Mouse (Mus musculus): Measurements from ENCODE around the gene Arl13b. TPM values are rescaled to one million over a fixed set of nuclear protein-coding genes. Genes with fewer than 3 reads are reported as not detected.

The Arl13b gene
- 15.9 and 16.4 TPM in 2 replicates for polyA plus RNA-seq (2015; fragmentation: Nextera tagmentation; extraction: Ambion mirVana)

GRCm38 (mm10) chr16:62846498-62847312, at the start of gene Arl13b:
Gene Arl13b (minus strand): TSS chr16:62847040.
- peak within 1 kb of the TSS; percentile 73 for H3K4me2 ChIP-seq (ENCODE audit: low read depth, low read length)
- peak within 1 kb of the TSS; percentile 81 for H3K27ac ChIP-seq (ENCODE audit: low read length)
- peak; percentile 100 for ATAC-seq (ENCODE audit: insufficient read depth, low FRiP score)
- WGBS: under 1% methylated on average over 52 of the region's 52 CpGs
- H3K9ac ChIP-seq (ENCODE audit: low read length): peak within 1 kb of the TSS; percentile 90
- H3K4me1 ChIP-seq (ENCODE audit: control insufficient read depth, insufficient read depth, low read length): peaks cover 8% of the 10 kb centered on the region; the same call in 1 of the 2 replicates
- no peaks in the 10 kb centered on the region for H3K9me3 ChIP-seq (replicated peaks; ENCODE audit: control insufficient read depth, low read length)
- H3K4me3 ChIP-seq (replicated peaks; ENCODE audit: low read length): peak within 1 kb of the TSS; percentile 99
- H3K36me3 ChIP-seq (ENCODE audit: control insufficient read depth, insufficient read depth, low read length): no peaks in the 10 kb centered on the region
- H3K27me3 ChIP-seq (ENCODE audit: control insufficient read depth, insufficient read depth, low read length): no peaks in the 10 kb centered on the region

DNA sequence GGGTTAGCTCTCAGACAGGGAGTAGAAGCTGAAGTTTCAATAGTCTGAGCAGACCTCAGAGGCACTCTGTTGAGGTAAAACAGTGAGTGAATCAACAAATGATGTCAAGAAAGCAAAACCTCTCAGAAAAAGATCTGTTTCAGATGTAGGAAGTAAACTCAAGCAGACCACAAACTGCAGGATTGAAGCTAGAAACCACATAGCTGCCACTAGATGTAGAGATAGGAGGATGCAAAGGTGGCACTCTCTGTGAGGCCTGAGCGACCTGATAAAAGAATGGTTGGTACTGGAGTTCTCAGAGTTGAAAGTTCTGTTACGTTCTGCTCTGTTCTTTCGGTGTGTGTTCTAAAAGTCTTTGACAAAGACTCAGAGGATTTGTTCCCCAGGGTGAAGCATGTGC, 49.0 kb upstream of the Arl13b start:
- ATAC-seq (ENCODE audit: insufficient read depth, low FRiP score): no peak
- Histone ChIP-seq H3K27me3 (ENCODE audit: control insufficient read depth, insufficient read depth, low read length) (no peaks in the 10 kb centered on the region), H3K27ac (ENCODE audit: low read length) (no peak overlapping the region), H3K4me2 (ENCODE audit: low read depth, low read length) (no peak overlapping the region), H3K9ac (ENCODE audit: low read length) (no peak overlapping the region), H3K4me1 (ENCODE audit: control insufficient read depth, insufficient read depth, low read length) (no peaks in the 10 kb centered on the region), H3K4me3 (replicated peaks; ENCODE audit: low read length) (no peak overlapping the region), H3K36me3 (ENCODE audit: control insufficient read depth, insufficient read depth, low read length) (no peaks in the 10 kb centered on the region), H3K9me3 (replicated peaks; ENCODE audit: control insufficient read depth, low read length) (no peaks in the 10 kb centered on the region)
- 87% methylated on average over 3 of the region's 3 CpGs for WGBS

- H3K4me1 ChIP-seq (ENCODE audit: control insufficient read depth, insufficient read depth, low read length): no peaks in the 10 kb centered on the region
- WGBS: 67% methylated on average over 6 of the region's 6 CpGs
- H3K27me3 ChIP-seq (ENCODE audit: control insufficient read depth, insufficient read depth, low read length): no peaks in the 10 kb centered on the region
- H3K4me3 ChIP-seq (replicated peaks; ENCODE audit: low read length): no peak overlapping the region
- no peak overlapping the region for H3K9ac ChIP-seq (ENCODE audit: low read length)
- H3K9me3 ChIP-seq (replicated peaks; ENCODE audit: control insufficient read depth, low read length): no peaks in the 10 kb centered on the region
- no peak overlapping the region for H3K27ac ChIP-seq (ENCODE audit: low read length)
- no peak overlapping the region for H3K4me2 ChIP-seq (ENCODE audit: low read depth, low read length)
- H3K36me3 ChIP-seq (ENCODE audit: control insufficient read depth, insufficient read depth, low read length): no peaks in the 10 kb centered on the region
- no peak for ATAC-seq (ENCODE audit: insufficient read depth, low FRiP score)
These were observed 27.2 kb upstream of the Arl13b start for GRCm38 (mm10) chr16:62874065-62874464.

DNA sequence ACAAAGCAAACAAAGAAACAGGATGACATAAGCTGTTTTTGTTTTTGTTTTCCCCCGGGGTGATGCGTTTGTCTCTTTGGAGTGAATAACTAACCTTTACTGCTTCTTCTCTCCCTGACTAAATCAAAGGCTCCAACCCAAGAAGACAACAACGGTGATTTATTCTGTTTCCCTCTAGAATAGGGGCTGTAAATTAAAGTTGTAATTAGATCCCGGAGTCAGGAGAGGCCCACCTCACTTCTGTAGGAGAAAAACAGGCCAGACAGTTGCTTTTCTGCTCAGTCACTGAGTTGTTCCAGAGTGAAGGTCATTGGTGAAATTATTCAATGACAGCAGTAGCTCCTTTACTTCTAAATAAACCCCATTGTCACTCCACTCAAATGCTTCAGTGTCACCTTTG, 26.3 kb upstream of the Arl13b start:
- Histone ChIP-seq H3K4me1 (ENCODE audit: control insufficient read depth, insufficient read depth, low read length) (no peaks in the 10 kb centered on the region), H3K9ac (ENCODE audit: low read length) (no peak overlapping the region), H3K27me3 (ENCODE audit: control insufficient read depth, insufficient read depth, low read length) (no peaks in the 10 kb centered on the region), H3K4me2 (ENCODE audit: low read depth, low read length) (no peak overlapping the region), H3K36me3 (ENCODE audit: control insufficient read depth, insufficient read depth, low read length) (no peaks in the 10 kb centered on the region), H3K27ac (ENCODE audit: low read length) (no peak overlapping the region), H3K4me3 (replicated peaks; ENCODE audit: low read length) (no peak overlapping the region), H3K9me3 (replicated peaks; ENCODE audit: control insufficient read depth, low read length) (no peaks in the 10 kb centered on the region)
- no peak for ATAC-seq (ENCODE audit: insufficient read depth, low FRiP score)
- 65% methylated on average over 4 of the region's 4 CpGs for WGBS

GRCm38 (mm10) chr16:62872688-62873117, 25.9 kb upstream of the Arl13b start:
- Histone ChIP-seq H3K27ac (ENCODE audit: low read length) (no peak overlapping the region), H3K9ac (ENCODE audit: low read length) (no peak overlapping the region), H3K4me3 (replicated peaks; ENCODE audit: low read length) (no peak overlapping the region), H3K9me3 (replicated peaks; ENCODE audit: control insufficient read depth, low read length) (no peaks in the 10 kb centered on the region), H3K4me2 (ENCODE audit: low read depth, low read length) (no peak overlapping the region), H3K4me1 (ENCODE audit: control insufficient read depth, insufficient read depth, low read length) (no peaks in the 10 kb centered on the region), H3K27me3 (ENCODE audit: control insufficient read depth, insufficient read depth, low read length) (no peaks in the 10 kb centered on the region), H3K36me3 (ENCODE audit: control insufficient read depth, insufficient read depth, low read length) (no peaks in the 10 kb centered on the region)
- WGBS: 62% methylated on average over 5 of the region's 5 CpGs
- ATAC-seq (ENCODE audit: insufficient read depth, low FRiP score): no peak

DNA sequence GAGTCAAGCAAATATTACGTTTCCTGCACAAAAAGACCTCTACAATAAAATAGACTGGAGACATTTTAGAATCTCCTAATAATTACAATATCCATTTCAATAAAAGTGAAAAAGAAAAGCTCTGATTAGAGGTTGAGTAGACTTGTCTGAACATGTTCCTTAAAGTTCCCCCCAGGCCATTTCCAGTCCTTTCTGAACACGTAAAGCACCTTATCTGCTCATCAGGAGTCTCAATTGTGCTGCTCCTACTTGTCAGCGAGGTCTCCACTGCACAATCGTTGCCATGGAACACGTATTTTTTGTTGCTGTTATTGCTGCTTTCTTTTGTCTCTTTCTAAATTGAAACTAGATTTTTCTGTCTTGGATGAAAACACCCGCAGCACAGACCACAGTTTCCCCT, 14.6 kb upstream of the Arl13b start:
- Histone ChIP-seq H3K27me3 (ENCODE audit: control insufficient read depth, insufficient read depth, low read length) (no peaks in the 10 kb centered on the region), H3K4me1 (ENCODE audit: control insufficient read depth, insufficient read depth, low read length) (no peaks in the 10 kb centered on the region), H3K4me2 (ENCODE audit: low read depth, low read length) (no peak overlapping the region), H3K27ac (ENCODE audit: low read length) (no peak overlapping the region), H3K9ac (ENCODE audit: low read length) (no peak overlapping the region), H3K36me3 (ENCODE audit: control insufficient read depth, insufficient read depth, low read length) (no peaks in the 10 kb centered on the region), H3K9me3 (replicated peaks; ENCODE audit: control insufficient read depth, low read length) (no peaks in the 10 kb centered on the region), H3K4me3 (replicated peaks; ENCODE audit: low read length) (no peak overlapping the region)
- 70% methylated on average over 6 of the region's 6 CpGs for WGBS
- ATAC-seq (ENCODE audit: insufficient read depth, low FRiP score): no peak

DNA sequence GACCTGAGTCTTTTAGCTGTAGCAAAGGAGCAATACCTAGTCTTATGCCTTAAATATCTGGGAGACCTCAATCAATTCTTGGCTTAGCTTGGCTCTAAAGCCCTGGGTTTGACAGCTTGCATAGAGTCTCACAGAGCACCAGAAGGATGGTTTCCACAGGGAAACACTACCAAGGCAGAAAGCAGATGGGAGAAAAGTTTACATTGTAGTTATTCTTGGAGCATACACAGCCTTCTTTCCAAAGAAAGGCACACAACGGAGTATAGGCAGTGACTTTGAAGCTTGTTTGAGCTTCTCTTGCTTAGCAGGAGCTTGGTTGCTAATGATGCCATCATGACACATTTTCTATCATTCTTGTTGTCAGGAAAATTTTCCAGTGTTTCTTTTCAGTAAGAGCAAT, 13.3 kb upstream of the Arl13b start:
- Histone ChIP-seq H3K27me3 (ENCODE audit: control insufficient read depth, insufficient read depth, low read length) (0 out of 2 replicates have a peak, but pooled peaks cover 3% of the 10 kb centered on the region), H3K9me3 (replicated peaks; ENCODE audit: control insufficient read depth, low read length) (no peaks in the 10 kb centered on the region), H3K4me1 (ENCODE audit: control insufficient read depth, insufficient read depth, low read length) (no peaks in the 10 kb centered on the region), H3K9ac (ENCODE audit: low read length) (no peak overlapping the region), H3K4me3 (replicated peaks; ENCODE audit: low read length) (no peak overlapping the region), H3K27ac (ENCODE audit: low read length) (no peak overlapping the region), H3K36me3 (ENCODE audit: control insufficient read depth, insufficient read depth, low read length) (no peaks in the 10 kb centered on the region), H3K4me2 (ENCODE audit: low read depth, low read length) (no peak overlapping the region)
- 44% methylated on average over 1 of the region's 1 CpGs for WGBS
- ATAC-seq (ENCODE audit: insufficient read depth, low FRiP score): no peak

DNA sequence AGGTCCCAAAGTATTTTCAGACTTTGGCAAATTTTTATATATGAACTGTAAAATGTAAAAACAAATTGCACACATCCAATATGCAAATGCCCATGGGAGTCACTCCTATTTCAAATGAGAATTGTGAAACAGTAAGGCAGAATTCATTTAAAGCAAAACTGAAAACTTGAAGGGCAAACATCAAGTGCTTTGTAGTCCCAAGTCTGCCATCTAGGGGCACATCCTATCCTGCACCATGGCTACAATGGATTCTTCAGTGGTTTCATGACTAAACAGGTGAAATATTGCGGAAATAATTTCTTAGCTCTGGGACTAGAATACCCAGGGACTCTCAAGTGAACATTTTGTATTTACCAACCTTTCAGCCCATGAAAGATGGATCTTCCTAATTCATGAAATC, 11.2 kb upstream of the Arl13b start:
- H3K27ac ChIP-seq (ENCODE audit: low read length): no peak overlapping the region
- WGBS: 94% methylated on average over 1 of the region's 1 CpGs
- 0 out of 2 replicates have a peak, but pooled peaks cover 3% of the 10 kb centered on the region for H3K27me3 ChIP-seq (ENCODE audit: control insufficient read depth, insufficient read depth, low read length)
- no peaks in the 10 kb centered on the region for H3K9me3 ChIP-seq (replicated peaks; ENCODE audit: control insufficient read depth, low read length)
- no peaks in the 10 kb centered on the region for H3K36me3 ChIP-seq (ENCODE audit: control insufficient read depth, insufficient read depth, low read length)
- peaks cover 4% of the 10 kb centered on the region; the same call in 1 of the 2 replicates for H3K4me1 ChIP-seq (ENCODE audit: control insufficient read depth, insufficient read depth, low read length)
- H3K4me2 ChIP-seq (ENCODE audit: low read depth, low read length): no peak overlapping the region
- H3K9ac ChIP-seq (ENCODE audit: low read length): no peak overlapping the region
- no peak for ATAC-seq (ENCODE audit: insufficient read depth, low FRiP score)
- no peak overlapping the region for H3K4me3 ChIP-seq (replicated peaks; ENCODE audit: low read length)

- no peak for ATAC-seq (ENCODE audit: insufficient read depth, low FRiP score)
- 84% methylated on average over 2 of the region's 2 CpGs for WGBS
These were observed 10.7 kb upstream of the Arl13b start for GRCm38 (mm10) chr16:62857498-62857897.

More at GRCm38 (mm10) chr16:62857498-62857897, 10.7 kb upstream of the Arl13b start:
- peaks cover 4% of the 10 kb centered on the region; the same call in 1 of the 2 replicates for H3K4me1 ChIP-seq (ENCODE audit: control insufficient read depth, insufficient read depth, low read length)
- no peak overlapping the region for H3K4me3 ChIP-seq (replicated peaks; ENCODE audit: low read length)
- H3K27me3 ChIP-seq (ENCODE audit: control insufficient read depth, insufficient read depth, low read length): 0 out of 2 replicates have a peak, but pooled peaks cover 3% of the 10 kb centered on the region
- H3K36me3 ChIP-seq (ENCODE audit: control insufficient read depth, insufficient read depth, low read length): no peaks in the 10 kb centered on the region
- no peak overlapping the region for H3K4me2 ChIP-seq (ENCODE audit: low read depth, low read length)
- H3K27ac ChIP-seq (ENCODE audit: low read length): no peak overlapping the region
- no peaks in the 10 kb centered on the region for H3K9me3 ChIP-seq (replicated peaks; ENCODE audit: control insufficient read depth, low read length)
- H3K9ac ChIP-seq (ENCODE audit: low read length): no peak overlapping the region
